Comparison of ENCODE assay signal across 17 mouse cellular contexts in the genomic region with DNA sequence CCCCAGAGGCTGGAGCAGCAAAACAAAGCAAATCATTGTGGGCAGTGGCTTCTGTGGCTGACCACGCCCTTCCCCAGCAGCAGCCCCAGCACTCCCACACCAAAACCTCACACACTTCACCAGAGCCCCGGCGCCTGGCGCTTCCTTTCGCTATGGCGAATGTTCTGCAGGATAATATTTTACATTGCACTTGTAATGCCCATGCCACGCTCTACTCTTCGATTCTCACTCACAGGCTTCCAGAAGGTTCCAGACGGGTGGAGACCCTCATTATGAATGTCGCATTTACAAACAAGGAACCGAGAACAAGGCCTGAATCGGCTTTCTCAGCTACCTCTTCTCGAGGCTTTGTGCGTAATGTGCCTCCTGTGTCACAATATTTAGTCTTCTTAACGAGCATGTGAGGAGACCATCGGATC.
DNase-seq lines count a peak whose midpoint lies in the region; TF ChIP-seq lines count a peak whose summit lies in the region.
"Had no signal": no experiment of that assay in that cellular context is flagged by ENCODE, and none has a peak within 500 bp of the region (broad histone marks: within the 10 kb centered on the region; RNA-seq: fewer than 3 reads in every experiment).

No protein-coding gene starts in this region.

- H3K27ac ChIP-seq in spleen, adult 2 months (ENCODE audit: insufficient read depth, low read length): no peak overlapping the region
- H3K27ac ChIP-seq: hindbrain, postnatal 0 days; lung, embryonic 15.5 days; midbrain, embryonic 15.5 days; neural tube, embryonic 15.5 days had no signal

- TF ChIP-seq POLR2A in spleen, adult 2 months (IDR thresholded peaks at IDR 0.05; ENCODE audit: low read depth, low read length): no peak

- no peaks in the 10 kb centered on the region for H3K27me3 ChIP-seq in spleen, adult 2 months (ENCODE audit: control insufficient read depth, insufficient read depth, low read length)
- H3K27me3 ChIP-seq: lung, embryonic 15.5 days; midbrain, embryonic 15.5 days; neural tube, embryonic 15.5 days had no signal

- H3K4me3 ChIP-seq in spleen, adult 2 months (ENCODE audit: extremely low read depth, insufficient read depth, insufficient read length): peak overlapping the region; percentile 7; the same call in 1 of the 2 replicates
- H3K4me3 ChIP-seq: lung, embryonic 15.5 days; midbrain, embryonic 15.5 days; neural tube, embryonic 15.5 days had no signal

- 24% methylated on average over 16 of the region's 16 CpGs for WGBS in spleen, adult 2 months

- DNase-seq in heart, adult 8-10 months (ENCODE audit: low spot score): peak; percentile 29
- no peak for DNase-seq in heart, postnatal 4 days
- peak; percentile 12 for DNase-seq in R1 (ENCODE audit: low read depth, low spot score)
- peak; percentile 36 for DNase-seq in lung, postnatal 10 days
- DNase-seq in spleen, adult 2 months (ENCODE audit: low read depth in 1 of 2, low spot score in 2 of 2): peak; percentile 34 to 37
- no peak for DNase-seq in thymus, adult 18-20 months
- no peak for DNase-seq in cerebellum, adult 9-11 months
- DNase-seq: cerebellum, postnatal 10 days; gastrocnemius, postnatal 36 days; kidney, adult 9 months; liver; right cerebral cortex, adult 18-20 months; thymus, postnatal 36 days had no signal

- TF ChIP-seq CTCF in spleen, adult 2 months (IDR thresholded peaks at IDR 0.05; ENCODE audit: extremely low read depth, insufficient read depth, insufficient read length, insufficient replicate concordance): no peak

- H3K36me3 ChIP-seq in spleen, adult 2 months (ENCODE audit: control insufficient read depth, insufficient read depth, low read length): no peaks in the 10 kb centered on the region
- H3K36me3 ChIP-seq: lung, embryonic 15.5 days; midbrain, embryonic 15.5 days; neural tube, embryonic 15.5 days had no signal

- peaks cover 13% of the 10 kb centered on the region for H3K4me1 ChIP-seq in spleen, adult 2 months (ENCODE audit: control insufficient read depth, insufficient read depth, insufficient read length)
- H3K4me1 ChIP-seq: lung, embryonic 15.5 days; midbrain, embryonic 15.5 days had no signal

Comparison
In these comparisons a context has a peak if more than half of its experiments do, and no peak if none do; other contexts are left out.
1. DNase-seq: peak in heart, adult 8-10 months (single experiment), R1 (single experiment), lung, postnatal 10 days (single experiment) and spleen, adult 2 months (2 of 2); none in heart, postnatal 4 days (single experiment), thymus, adult 18-20 months (0 of 2) and cerebellum, adult 9-11 months (single experiment).